Mouse (Mus musculus) left cerebral cortex, postnatal 14 days (tissue): ENCODE measurements around the gene Agrp. TPM values are rescaled to one million over a fixed set of nuclear protein-coding genes. Genes with fewer than 3 reads are reported as not detected.

Experiments
- DNase-seq, 2 experiments: peaks; one replicate each; pipeline ENCODE4 v3.0.0; 2021 to 2022; ENCODE audit warnings: low spot score in 2 of 2, mixed read lengths in 1 of 2
- intact Hi-C: fragments of 180-260 bp; cut with DNase I; formaldehyde crosslinking; loops from one replicate; pipeline ENCODE4 v1.15.1; 2025
- long read RNA-seq, 2 experiments: library from polyadenylated mRNA; stranded (forward); transcript quantifications; one replicate each; pipeline ENCODE4 v2.0.0; 2021
- total RNA-seq, 2 experiments: library from RNA; stranded (reverse); gene quantifications; 2 replicates each; pipeline ENCODE4 v1.2.3; 2021

Agrp gene
- total RNA-seq = under 1 TPM in 1 of 2 experiments, not detected in 1; 0.51 TPM
- long read RNA-seq, experiment 1, partial matches to known transcripts = 0 of 2 reads
- long read RNA-seq, experiment 1, other reads (novel, unspliced or antisense) = 2 of 2 reads
- long read RNA-seq, experiment 2 = 0 reads

- intact Hi-C loops = loop anchor here (2.0 to 5.0 kb wide), 2 partner anchors 14 to 55 kb away; no protein-coding TSS in a partner anchor
These were observed at the start of gene Agrp for GRCm38 (mm10) chr8:105636963-105637510. Gene Agrp, minus strand, starts transcription at chr8:105637393.

GRCm38 (mm10) chr8:105686551-105686950 is 49.4 kb upstream of the Agrp start:
- intact Hi-C loops = no loop called here
- DNase-seq = no peak

More at GRCm38 (mm10) chr8:105636963-105637510, at the start of gene Agrp:
- DNase-seq = peak in 1 of 2 experiments; percentile 59

GRCm38 (mm10) chr8:105685796-105686308 is 48.7 kb upstream of the Agrp start, which contains the start of gene Carmil2:
Gene Carmil2, plus strand, starts transcription at chr8:105686274.
- no peak for DNase-seq
- intact Hi-C loops = no loop called here

GRCm38 (mm10) chr8:105685325-105685724 is 48.1 kb upstream of the Agrp start:
- intact Hi-C loops = no loop called here
- no peak for DNase-seq

- DNase-seq = no peak
- intact Hi-C loops = no loop called here
These were observed 40.7 kb upstream of the Agrp start for GRCm38 (mm10) chr8:105677891-105678290.

- DNase-seq = peak; percentile 12 to 69
These were observed 24.0 kb upstream of the Agrp start for GRCm38 (mm10) chr8:105661167-105661566.

GRCm38 (mm10) chr8:105657641-105658040 is 20.4 kb upstream of the Agrp start:
- intact Hi-C loops = no loop called here
- no peak for DNase-seq

More at GRCm38 (mm10) chr8:105661167-105661566, 24.0 kb upstream of the Agrp start:
- intact Hi-C loops = no loop called here

GRCm38 (mm10) chr8:105648929-105649328 is 11.7 kb upstream of the Agrp start:
- intact Hi-C loops = no loop called here
- DNase-seq = no peak

- no peak for DNase-seq
- intact Hi-C loops = no loop called here
These were observed 8.0 kb upstream of the Agrp start for GRCm38 (mm10) chr8:105645205-105645604.

- intact Hi-C loops = no loop called here
- no peak for DNase-seq
These were observed 3.3 kb upstream of the Agrp start for GRCm38 (mm10) chr8:105640511-105640910.

GRCm38 (mm10) chr8:105639835-105640234 is 2.6 kb upstream of the Agrp start:
- no peak for DNase-seq
- intact Hi-C loops = loop anchor here (5.0 kb wide), 1 partner anchor 52 kb away; no protein-coding TSS in a partner anchor

GRCm38 (mm10) chr8:105638510-105638909 is 1.3 kb upstream of the Agrp start:
- intact Hi-C loops = loop anchor here (5.0 kb wide), 1 partner anchor 54 kb away; no protein-coding TSS in a partner anchor
- no peak for DNase-seq

GRCm38 (mm10) chr8:105637601-105638041 is 428 bp upstream of the Agrp start:
- no peak for DNase-seq
- intact Hi-C loops = loop anchor here (2.0 to 5.0 kb wide), 2 partner anchors 15 to 55 kb away; no protein-coding TSS in a partner anchor

- intact Hi-C loops = loop anchor here (2.0 to 5.0 kb wide), 2 partner anchors 13 to 56 kb away; no protein-coding TSS in a partner anchor
- DNase-seq = peak; percentile 93
These were observed 903 bp downstream of the Agrp start, which contains the start of gene Ctcf for GRCm38 (mm10) chr8:105636018-105636962. Gene Ctcf, plus strand, starts transcription at chr8:105636568.

- no peak for DNase-seq
- intact Hi-C loops = loop anchor here (5.0 kb wide), 1 partner anchor 57 kb away; no protein-coding TSS in a partner anchor
These were observed 1.7 kb downstream of the Agrp start for GRCm38 (mm10) chr8:105635481-105635880.

GRCm38 (mm10) chr8:105634771-105635458 is 2.3 kb downstream of the Agrp start:
- DNase-seq = no peak
- intact Hi-C loops = loop anchor here (5.0 kb wide), 1 partner anchor 57 kb away; no protein-coding TSS in a partner anchor

GRCm38 (mm10) chr8:105629337-105629736 is 7.9 kb downstream of the Agrp start:
- intact Hi-C loops = no loop called here
- no peak for DNase-seq

- intact Hi-C loops = no loop called here
- no peak for DNase-seq
These were observed 11.1 kb downstream of the Agrp start for GRCm38 (mm10) chr8:105626086-105626485.

GRCm38 (mm10) chr8:105624831-105625230 is 12.4 kb downstream of the Agrp start:
- DNase-seq = no peak
- intact Hi-C loops = loop anchor here (5.0 kb wide), 1 partner anchor 72 kb away; no protein-coding TSS in a partner anchor
